Mouse (Mus musculus) midbrain, embryonic 14.5 days (tissue): ENCODE measurements around the gene Synj1. TPM values are rescaled to one million over a fixed set of nuclear protein-coding genes. Genes with fewer than 3 reads are reported as not detected.

ENCODE experiments used
- ATAC-seq: fragments of 200-750 bp; cut with Nextera tagmentation; 2 replicates; pipeline ENCODE4 v1.8.0; 2017; ENCODE audit warnings: moderate number of reproducible peaks, moderate library complexity; ENCODE audit not compliant: low FRiP score, low TSS enrichment
- DNase-seq: peaks from one replicate; pipeline ENCODE4 v3.0.0-alpha.2; 2015
- H3K27ac ChIP-seq: fragments of 300-500 bp; sonication (generic); replicated peaks from 2 replicates; pipeline ENCODE4 v1.5.1; 2014; ENCODE audit warnings: mild to moderate bottlenecking, low read depth, low read length, moderate library complexity
- H3K27me3 ChIP-seq: fragments of 300-500 bp; sonication (generic); 2 replicates; pipeline ENCODE4 v1.6.1; 2014; ENCODE audit warnings: low read length, control low read depth, mixed read lengths; ENCODE audit not compliant: control insufficient read depth, insufficient read depth
- H3K36me3 ChIP-seq: fragments of 300-500 bp; sonication (generic); 2 replicates; pipeline ENCODE4 v1.6.1; 2014; ENCODE audit warnings: low read length, control low read depth; ENCODE audit not compliant: control insufficient read depth, insufficient read depth
- H3K4me1 ChIP-seq: fragments of 300-500 bp; sonication (generic); 2 replicates; pipeline ENCODE4 v1.6.1; 2014; ENCODE audit warnings: mild to moderate bottlenecking, antibody characterized with exemption, low read length, control low read depth; ENCODE audit not compliant: control insufficient read depth, insufficient read depth
- H3K4me2 ChIP-seq: fragments of 300-500 bp; sonication (generic); 2 replicates; pipeline ENCODE4 v1.6.1; 2014; ENCODE audit warnings: mild to moderate bottlenecking, low read length, moderate library complexity
- H3K4me3 ChIP-seq: fragments of 300-500 bp; sonication (generic); replicated peaks from 2 replicates; pipeline ENCODE4 v1.5.1; 2014; ENCODE audit warnings: low read depth, low read length
- H3K9ac ChIP-seq: fragments of 300-500 bp; sonication (generic); replicated peaks from 2 replicates; pipeline ENCODE4 v1.6.1; 2014; ENCODE audit warnings: mild to moderate bottlenecking, low read length, moderate library complexity
- H3K9me3 ChIP-seq: fragments of 300-500 bp; sonication (generic); 2 replicates; pipeline ENCODE4 v1.6.1; 2016; ENCODE audit warnings: low read length, control low read depth, mixed read lengths; ENCODE audit not compliant: control insufficient read depth
- WGBS: fragments of 180-500 bp; shearing (Covaris S2); extraction: QIAGEN DNeasy Blood & Tissue Kit; methylation state at CpG from one replicate; pipeline ENCODE4 v1.1.7; 2014; 5-methylcytosine and 5-hydroxymethylcytosine counted together
- polyA plus RNA-seq: library from polyadenylated mRNA; unstranded; fragments of >200 nt; fragmentation: Nextera tagmentation; extraction: Ambion mirVana; gene quantifications from 2 replicates; pipeline ENCODE4 v1.2.1, GENCODE M21; 2014

Synj1 gene
- polyA plus RNA-seq, 1 experiment from 2014 or later: 68.6 TPM

DNA sequence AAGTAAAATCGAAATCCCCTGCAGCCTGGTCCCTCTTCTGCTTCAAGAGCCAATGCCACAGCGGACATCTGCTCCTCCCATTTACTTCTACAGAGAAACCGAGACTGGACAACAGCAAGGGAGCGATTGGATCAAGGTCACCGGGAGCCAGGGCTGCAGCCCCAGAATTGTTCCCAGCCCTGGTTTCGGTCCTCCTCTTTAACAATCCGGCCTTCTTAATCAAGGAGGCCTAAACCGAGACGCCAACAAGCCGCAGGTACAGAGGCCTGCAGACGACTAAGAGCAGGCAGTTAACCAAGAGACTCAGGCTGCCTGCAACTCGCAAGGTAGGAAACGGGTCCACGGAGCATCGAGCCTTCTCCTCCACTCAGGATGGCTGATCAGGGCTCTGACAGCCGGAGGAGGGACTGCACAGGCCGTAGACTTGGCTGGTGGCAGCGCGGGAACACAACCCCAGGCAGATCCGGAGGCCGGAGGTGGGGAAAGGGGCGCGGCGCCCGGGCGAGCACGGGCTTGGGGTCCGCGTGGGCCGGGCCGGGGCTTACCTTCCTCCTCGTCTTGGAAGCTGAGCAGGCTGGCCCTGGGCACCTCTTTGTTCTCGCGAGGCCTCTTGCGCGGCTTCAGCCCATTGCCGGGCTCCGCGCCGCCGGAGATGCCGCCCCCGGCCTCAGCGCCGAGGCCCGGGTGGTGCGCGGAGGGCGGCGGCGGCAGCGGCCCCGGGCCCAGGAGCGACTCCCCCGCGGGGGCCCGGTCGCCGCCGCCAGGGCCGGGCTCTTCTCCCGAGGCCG lies 32.5 kb upstream of the Synj1 start:
- ATAC-seq: peak; percentile 80
- peaks cover 23% of the 10 kb centered on the region for H3K36me3 ChIP-seq
- peak overlapping the region; percentile 96 for H3K27ac ChIP-seq
- under 1% methylated on average over 63 of the region's 63 CpGs for WGBS
- peak; percentile 73 for DNase-seq
- peak overlapping the region; percentile 76 for H3K4me2 ChIP-seq
- H3K9me3 ChIP-seq: no peaks in the 10 kb centered on the region
- peak overlapping the region; percentile 95 for H3K9ac ChIP-seq
- H3K4me1 ChIP-seq: peaks cover 17% of the 10 kb centered on the region
- no peaks in the 10 kb centered on the region for H3K27me3 ChIP-seq
- peak overlapping the region; percentile 99 for H3K4me3 ChIP-seq

DNA sequence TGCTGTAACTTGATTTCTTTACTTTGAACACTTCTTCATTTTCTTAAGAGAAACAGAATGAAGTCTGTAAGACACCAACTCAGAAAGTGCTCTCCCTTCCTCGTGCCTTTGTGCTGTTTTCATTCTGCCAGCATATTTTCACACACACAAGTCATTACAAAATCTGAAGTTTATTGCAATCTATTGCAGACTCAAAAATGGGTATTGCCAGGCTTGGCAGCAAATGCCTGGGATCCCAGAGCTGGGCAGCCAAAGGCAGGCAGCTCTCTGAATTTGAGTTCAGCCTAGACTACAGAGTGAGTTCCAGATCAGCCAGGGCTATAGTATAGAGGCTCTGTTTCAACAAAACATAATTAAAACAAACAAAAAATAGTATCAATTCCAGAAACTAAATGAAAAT lies 31.5 kb upstream of the Synj1 start:
- Histone ChIP-seq H3K9me3 (no peaks in the 10 kb centered on the region), H3K27me3 (no peaks in the 10 kb centered on the region), H3K36me3 (peaks cover 33% of the 10 kb centered on the region), H3K4me1 (peaks cover 17% of the 10 kb centered on the region), H3K9ac (no peak overlapping the region; the same call in 1 of the 2 replicates), H3K4me3 (peak overlapping the region; percentile 99), H3K4me2 (peak overlapping the region; percentile 76), H3K27ac (no peak overlapping the region)
- ATAC-seq (no peak), DNase-seq (no peak)
- WGBS: 67% methylated on average over 1 of the region's 1 CpGs

DNA sequence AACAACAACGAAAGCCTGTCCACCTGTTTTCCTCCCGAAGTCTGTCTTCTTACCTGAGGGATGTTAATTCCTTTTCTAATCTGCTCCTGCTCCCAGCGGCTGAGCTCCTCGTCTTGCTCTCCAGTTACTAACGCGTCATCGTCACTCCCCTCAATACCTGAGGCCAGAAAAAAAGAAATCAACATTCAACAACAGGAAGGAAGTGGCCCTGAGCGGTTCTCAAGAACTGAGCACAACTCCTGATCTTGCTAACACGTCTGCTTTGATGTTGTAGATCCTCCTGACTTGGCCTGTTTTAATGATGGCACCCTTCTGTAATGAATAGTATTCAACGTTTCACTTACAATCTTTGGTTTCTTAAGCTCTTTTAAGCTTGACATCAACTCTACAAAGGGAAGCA lies 24.8 kb upstream of the Synj1 start:
- H3K27me3 ChIP-seq: no peaks in the 10 kb centered on the region
- H3K4me1 ChIP-seq: no peaks in the 10 kb centered on the region
- WGBS: 95% methylated on average over 10 of the region's 10 CpGs
- no peak overlapping the region for H3K4me2 ChIP-seq
- DNase-seq (no peak), ATAC-seq (no peak)
- H3K36me3 ChIP-seq: peaks cover 81% of the 10 kb centered on the region
- no peak overlapping the region for H3K9ac ChIP-seq
- no peak overlapping the region for H3K4me3 ChIP-seq
- no peaks in the 10 kb centered on the region for H3K9me3 ChIP-seq
- H3K27ac ChIP-seq: no peak overlapping the region

DNA sequence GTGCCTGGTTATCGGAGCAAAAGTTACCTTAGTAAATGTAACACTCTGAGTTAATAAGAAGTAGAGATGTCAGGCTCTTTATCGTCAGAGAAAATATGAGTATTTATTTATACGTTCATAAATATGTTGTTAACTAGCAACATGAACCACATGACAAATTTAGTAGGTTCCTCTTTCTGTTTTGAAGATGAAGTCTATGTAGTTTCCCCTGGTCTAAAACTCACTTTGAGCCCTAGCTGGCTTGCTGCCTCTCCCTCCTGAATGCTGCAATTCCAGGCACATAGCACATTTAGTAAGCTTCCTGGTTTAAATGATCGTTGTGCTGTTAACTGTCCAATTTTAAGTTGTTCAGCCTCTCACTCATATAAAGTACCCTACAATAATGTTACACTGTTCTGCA lies 19.6 kb upstream of the Synj1 start:
- ATAC-seq (no peak), DNase-seq (no peak)
- Histone ChIP-seq H3K36me3 (peaks cover 90% of the 10 kb centered on the region), H3K9me3 (no peaks in the 10 kb centered on the region), H3K4me3 (no peak overlapping the region), H3K27me3 (no peaks in the 10 kb centered on the region), H3K27ac (no peak overlapping the region), H3K9ac (no peak overlapping the region), H3K4me1 (no peaks in the 10 kb centered on the region), H3K4me2 (no peak overlapping the region)
- WGBS: 98% methylated on average over 4 of the region's 4 CpGs

DNA sequence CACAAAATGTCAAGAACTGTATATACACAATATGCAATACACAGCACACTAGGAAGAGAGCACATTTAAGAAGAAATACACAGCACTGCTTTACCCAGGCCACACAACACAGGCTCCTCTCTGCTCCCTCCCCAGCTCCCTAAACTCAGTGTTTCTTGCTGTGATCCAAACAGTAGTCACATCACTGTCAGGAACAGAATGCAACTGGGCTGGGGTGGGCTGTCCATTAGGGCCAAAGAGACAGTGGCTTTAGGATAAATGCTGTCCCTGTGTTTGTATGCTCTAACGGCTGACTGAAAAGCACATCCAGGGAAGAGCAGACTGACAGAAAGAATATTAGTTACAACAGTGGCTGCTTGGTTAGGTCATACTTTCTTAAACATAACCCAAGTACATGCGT lies 18.8 kb upstream of the Synj1 start:
- no peak overlapping the region for H3K4me2 ChIP-seq
- peaks cover 92% of the 10 kb centered on the region for H3K36me3 ChIP-seq
- no peaks in the 10 kb centered on the region for H3K4me1 ChIP-seq
- ATAC-seq (no peak), DNase-seq (no peak)
- no peak overlapping the region for H3K27ac ChIP-seq
- no peak overlapping the region for H3K4me3 ChIP-seq
- WGBS: 93% methylated on average over 2 of the region's 2 CpGs
- no peaks in the 10 kb centered on the region for H3K27me3 ChIP-seq
- H3K9ac ChIP-seq: no peak overlapping the region
- H3K9me3 ChIP-seq: no peaks in the 10 kb centered on the region

DNA sequence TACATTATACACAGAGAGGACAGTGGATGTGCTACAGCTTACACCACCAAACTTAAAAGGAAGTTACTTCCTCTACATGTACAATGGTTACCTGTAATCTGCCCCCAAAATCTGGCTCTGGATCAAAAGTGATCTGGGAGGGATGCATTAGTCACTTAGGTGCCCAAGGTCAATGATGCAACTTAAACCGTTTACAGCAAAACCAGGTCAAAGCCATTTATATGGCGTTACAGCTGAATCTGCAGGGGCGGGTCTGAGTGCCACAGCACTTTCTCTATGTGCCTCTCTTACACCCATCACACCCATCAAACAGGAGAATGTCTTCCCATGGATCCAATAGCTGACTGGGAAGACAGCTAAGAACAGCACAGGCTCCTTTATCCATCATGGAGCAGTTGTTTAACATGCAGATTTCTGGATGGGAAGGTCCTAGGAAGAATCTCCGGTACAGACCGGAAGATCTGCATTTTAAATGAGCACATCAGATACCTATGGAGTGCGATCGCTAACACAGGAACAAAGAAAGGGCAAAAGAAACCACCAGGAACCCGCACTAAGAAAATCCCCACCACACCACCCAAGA lies 18.1 kb upstream of the Synj1 start:
- 89% methylated on average over 8 of the region's 8 CpGs for WGBS

DNA sequence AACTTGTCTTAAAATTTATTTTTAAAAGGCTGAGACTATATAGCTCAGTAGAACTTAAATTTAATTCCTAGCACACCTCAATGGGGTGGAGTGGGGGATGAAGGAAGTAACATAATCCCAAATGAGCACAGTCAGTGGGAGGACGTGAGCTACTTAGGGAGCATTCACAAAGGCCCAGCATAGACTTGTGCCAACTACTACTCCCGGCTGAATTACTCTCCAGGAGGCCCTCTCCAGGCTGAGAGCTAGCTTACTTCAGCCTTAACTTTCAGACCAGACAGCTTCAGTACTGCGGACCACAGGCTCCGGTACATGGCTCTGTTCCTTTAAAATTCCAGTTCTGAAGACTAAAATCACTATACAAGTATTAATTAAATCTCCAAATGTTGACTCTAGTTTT lies 15.2 kb upstream of the Synj1 start:
- no peak for ATAC-seq
- WGBS: 87% methylated on average over 4 of the region's 4 CpGs
- peaks cover 88% of the 10 kb centered on the region for H3K36me3 ChIP-seq

More for the DNA sequence above, 18.1 kb upstream of the Synj1 start:
- no peak overlapping the region for H3K4me3 ChIP-seq
- H3K27ac ChIP-seq: no peak overlapping the region
- no peak overlapping the region for H3K9ac ChIP-seq
- H3K36me3 ChIP-seq: peaks cover 92% of the 10 kb centered on the region
- H3K9me3 ChIP-seq: no peaks in the 10 kb centered on the region
- no peaks in the 10 kb centered on the region for H3K27me3 ChIP-seq
- H3K4me1 ChIP-seq: no peaks in the 10 kb centered on the region
- ATAC-seq (no peak), DNase-seq (no peak)
- no peak overlapping the region for H3K4me2 ChIP-seq

DNA sequence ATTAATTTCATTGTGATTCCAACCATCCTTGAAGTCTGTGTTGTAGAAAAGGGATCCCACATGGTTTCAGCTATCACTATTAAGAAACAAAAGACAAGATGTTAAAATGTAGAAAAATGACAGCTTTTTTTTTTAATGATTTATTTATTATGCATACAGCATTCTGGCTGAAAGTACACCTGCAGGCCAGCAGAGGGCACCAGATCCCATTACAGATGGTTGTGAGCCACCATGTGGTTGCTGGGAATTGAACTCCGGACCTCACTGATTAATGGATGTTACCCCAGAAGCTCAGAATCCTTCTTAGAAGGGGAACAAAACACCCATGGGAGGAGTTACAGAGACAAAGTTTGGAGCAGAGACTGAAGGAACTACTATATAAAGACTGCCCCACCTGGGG lies 12.3 kb upstream of the Synj1 start:
- ATAC-seq: no peak
- Histone ChIP-seq H3K36me3 (peaks cover 95% of the 10 kb centered on the region), H3K4me3 (no peak overlapping the region), H3K9me3 (no peaks in the 10 kb centered on the region), H3K9ac (no peak overlapping the region), H3K27me3 (no peaks in the 10 kb centered on the region), H3K4me2 (no peak overlapping the region), H3K27ac (no peak overlapping the region), H3K4me1 (no peaks in the 10 kb centered on the region)
- 79% methylated on average over 1 of the region's 1 CpGs for WGBS
- DNase-seq: peak; percentile 34

More for the DNA sequence above, 15.2 kb upstream of the Synj1 start:
- Histone ChIP-seq H3K9me3 (no peaks in the 10 kb centered on the region), H3K4me2 (no peak overlapping the region), H3K4me3 (no peak overlapping the region), H3K4me1 (no peaks in the 10 kb centered on the region), H3K9ac (no peak overlapping the region), H3K27me3 (no peaks in the 10 kb centered on the region), H3K27ac (no peak overlapping the region)
- no peak for DNase-seq
